Mouse (Mus musculus): ENCODE measurements around the gene Jakmip3. TPM values are rescaled to one million over a fixed set of nuclear protein-coding genes. Genes with fewer than 3 reads are reported as not detected.

The Jakmip3 gene
- polyA plus RNA-seq, 1 experiment from 2014 or later, result 0.14 TPM

- H3K9me3 ChIP-seq, result no peaks in the 10 kb centered on the region
- H3K27me3 ChIP-seq (replicated peaks), result no peaks in the 10 kb centered on the region
- no peak overlapping the region for H3K4me2 ChIP-seq
- H3K27ac ChIP-seq, result no peak overlapping the region
- ATAC-seq (ENCODE audit: insufficient read depth, low FRiP score, low read depth), result no peak
- H3K9ac ChIP-seq, result no peak overlapping the region
- 88% methylated on average over 9 of the region's 9 CpGs for WGBS
- H3K4me1 ChIP-seq, result no peaks in the 10 kb centered on the region
- no peaks in the 10 kb centered on the region for H3K36me3 ChIP-seq
- no peak overlapping the region for H3K4me3 ChIP-seq (replicated peaks)
Observed at GRCm38 (mm10) chr7:139107908-139108650, 167.5 kb downstream of the Jakmip3 start.

GRCm38 (mm10) chr7:139119152-139119774 lies 178.7 kb downstream of the Jakmip3 start:
- H3K27ac ChIP-seq, result no peak overlapping the region
- WGBS, result 36% methylated on average over 13 of the region's 13 CpGs
- no peak overlapping the region for H3K4me2 ChIP-seq
- no peak overlapping the region for H3K9ac ChIP-seq
- no peaks in the 10 kb centered on the region for H3K9me3 ChIP-seq
- ATAC-seq (ENCODE audit: insufficient read depth, low FRiP score, low read depth), result 0 out of 2 replicates have a peak, but pooled peaks have one; percentile 27
- H3K4me1 ChIP-seq, result no peaks in the 10 kb centered on the region
- H3K36me3 ChIP-seq, result no peaks in the 10 kb centered on the region
- no peak overlapping the region for H3K4me3 ChIP-seq (replicated peaks)
- no peaks in the 10 kb centered on the region for H3K27me3 ChIP-seq (replicated peaks)

- no peak for ATAC-seq (ENCODE audit: insufficient read depth, low FRiP score, low read depth)
- H3K9me3 ChIP-seq, result no peaks in the 10 kb centered on the region
- H3K27ac ChIP-seq, result no peak overlapping the region
- H3K4me3 ChIP-seq (replicated peaks), result no peak overlapping the region
- H3K27me3 ChIP-seq (replicated peaks), result no peaks in the 10 kb centered on the region
- H3K4me1 ChIP-seq, result no peaks in the 10 kb centered on the region
- 49% methylated on average over 2 of the region's 2 CpGs for WGBS
- no peaks in the 10 kb centered on the region for H3K36me3 ChIP-seq
- no peak overlapping the region for H3K4me2 ChIP-seq
- no peak overlapping the region for H3K9ac ChIP-seq
Observed at GRCm38 (mm10) chr7:139119775-139120153, 179.2 kb downstream of the Jakmip3 start.

GRCm38 (mm10) chr7:139125881-139126280 lies 185.4 kb downstream of the Jakmip3 start:
- H3K27ac ChIP-seq, result no peak overlapping the region
- ATAC-seq (ENCODE audit: insufficient read depth, low FRiP score, low read depth), result no peak
- H3K27me3 ChIP-seq (replicated peaks), result no peaks in the 10 kb centered on the region
- H3K4me2 ChIP-seq, result no peak overlapping the region
- no peaks in the 10 kb centered on the region for H3K9me3 ChIP-seq
- WGBS, result 79% methylated on average over 4 of the region's 4 CpGs
- no peak overlapping the region for H3K4me3 ChIP-seq (replicated peaks)
- no peak overlapping the region for H3K9ac ChIP-seq
- 0 out of 2 replicates have a peak, but pooled peaks cover 3% of the 10 kb centered on the region for H3K4me1 ChIP-seq
- H3K36me3 ChIP-seq, result no peaks in the 10 kb centered on the region

- no peak overlapping the region for H3K27ac ChIP-seq
- 0 out of 2 replicates have a peak, but pooled peaks cover 3% of the 10 kb centered on the region for H3K4me1 ChIP-seq
- no peaks in the 10 kb centered on the region for H3K36me3 ChIP-seq
- no peak for ATAC-seq (ENCODE audit: insufficient read depth, low FRiP score, low read depth)
- H3K9ac ChIP-seq, result no peak overlapping the region
- H3K9me3 ChIP-seq, result no peaks in the 10 kb centered on the region
- H3K4me2 ChIP-seq, result no peak overlapping the region
- H3K4me3 ChIP-seq (replicated peaks), result no peak overlapping the region
- 74% methylated on average over 7 of the region's 7 CpGs for WGBS
- no peaks in the 10 kb centered on the region for H3K27me3 ChIP-seq (replicated peaks)
Observed at GRCm38 (mm10) chr7:139126549-139126948, 186.0 kb downstream of the Jakmip3 start.

GRCm38 (mm10) chr7:139128994-139129393 lies 188.5 kb downstream of the Jakmip3 start:
- Histone ChIP-seq H3K9me3 (no peaks in the 10 kb centered on the region), H3K4me1 (0 out of 2 replicates have a peak, but pooled peaks cover 3% of the 10 kb centered on the region), H3K27me3 (replicated peaks) (no peaks in the 10 kb centered on the region), H3K4me3 (replicated peaks) (no peak overlapping the region), H3K27ac (no peak overlapping the region), H3K4me2 (no peak overlapping the region), H3K9ac (no peak overlapping the region), H3K36me3 (no peaks in the 10 kb centered on the region)
- WGBS, result 69% methylated on average over 4 of the region's 4 CpGs
- ATAC-seq (ENCODE audit: insufficient read depth, low FRiP score, low read depth), result no peak

- Histone ChIP-seq H3K4me3 (replicated peaks) (no peak overlapping the region), H3K27ac (no peak overlapping the region), H3K9ac (no peak overlapping the region), H3K4me2 (no peak overlapping the region), H3K4me1 (0 out of 2 replicates have a peak, but pooled peaks cover 3% of the 10 kb centered on the region), H3K9me3 (no peaks in the 10 kb centered on the region), H3K27me3 (replicated peaks) (no peaks in the 10 kb centered on the region), H3K36me3 (no peaks in the 10 kb centered on the region)
- ATAC-seq (ENCODE audit: insufficient read depth, low FRiP score, low read depth), result no peak
- WGBS, result 45% methylated on average over 6 of the region's 6 CpGs
Observed at GRCm38 (mm10) chr7:139130361-139130760, 189.8 kb downstream of the Jakmip3 start.

- Histone ChIP-seq H3K9me3 (no peaks in the 10 kb centered on the region), H3K4me2 (no peak overlapping the region), H3K27me3 (replicated peaks) (no peaks in the 10 kb centered on the region), H3K4me1 (0 out of 2 replicates have a peak, but pooled peaks cover 3% of the 10 kb centered on the region), H3K4me3 (replicated peaks) (no peak overlapping the region), H3K27ac (no peak overlapping the region), H3K36me3 (no peaks in the 10 kb centered on the region), H3K9ac (no peak overlapping the region)
- 50% methylated on average over 8 of the region's 8 CpGs for WGBS
- ATAC-seq (ENCODE audit: insufficient read depth, low FRiP score, low read depth), result no peak
Observed at GRCm38 (mm10) chr7:139131538-139131937, 191.0 kb downstream of the Jakmip3 start.

- no peak for ATAC-seq (ENCODE audit: insufficient read depth, low FRiP score, low read depth)
- Histone ChIP-seq H3K4me3 (replicated peaks) (no peak overlapping the region), H3K9ac (no peak overlapping the region), H3K27me3 (replicated peaks) (no peaks in the 10 kb centered on the region), H3K9me3 (no peaks in the 10 kb centered on the region), H3K27ac (no peak overlapping the region), H3K4me2 (no peak overlapping the region), H3K36me3 (no peaks in the 10 kb centered on the region), H3K4me1 (0 out of 2 replicates have a peak, but pooled peaks cover 3% of the 10 kb centered on the region)
- WGBS, result 79% methylated on average over 3 of the region's 3 CpGs
Observed at GRCm38 (mm10) chr7:139133446-139133845, 192.9 kb downstream of the Jakmip3 start.

Other genes starting within 250 kb of the Jakmip3 start
- 33.1 and 37.0 TPM in 2 replicates for gene Ppp2r2d, start 94.7 kb upstream of the Jakmip3 start, polyA plus RNA-seq (2015; fragmentation: Nextera tagmentation; extraction: Ambion mirVana)
- gene Mapk1ip1, start 94.5 kb upstream of the Jakmip3 start, polyA plus RNA-seq (2015; fragmentation: Nextera tagmentation; extraction: Ambion mirVana), result 12.6 and 13.7 TPM in 2 replicates
- 127 and 140 TPM in 2 replicates for gene Bnip3, start 31.2 kb upstream of the Jakmip3 start, polyA plus RNA-seq (2015; fragmentation: Nextera tagmentation; extraction: Ambion mirVana)
- gene Dpysl4, start 145.3 kb downstream of the Jakmip3 start, polyA plus RNA-seq (2015; fragmentation: Nextera tagmentation; extraction: Ambion mirVana), result 14.3 and 14.7 TPM in 2 replicates

Measured in stomach, embryonic 15.5 days (tissue).